Mouse (Mus musculus): ENCODE measurements around the gene March9.

- TF ChIP-seq CTCF (IDR thresholded peaks at IDR 0.05; ENCODE audit: low read depth) (peak; percentile 54), EP300 (IDR thresholded peaks at IDR 0.05; ENCODE audit: low read depth) (no peak)
These were observed 10.4 kb downstream of the March9 start for GRCm38 (mm10) chr10:127049395-127050118.
